Mouse (Mus musculus): ENCODE measurements around the gene Celf2.

Gene Celf2

GRCm38 (mm10) chr2:6923738-6924474 is 585.5 kb downstream of the Celf2 start:
- DNase-seq (ENCODE audit: low read depth, low spot score), result peak; percentile 71

- DNase-seq (ENCODE audit: low read depth, low spot score), result no peak
Observed at GRCm38 (mm10) chr2:6915386-6915785, 594.0 kb downstream of the Celf2 start.

- no peak for DNase-seq (ENCODE audit: low read depth, low spot score)
Observed at GRCm38 (mm10) chr2:6913315-6913714, 596.0 kb downstream of the Celf2 start.

- no peak for DNase-seq (ENCODE audit: low read depth, low spot score)
Observed at GRCm38 (mm10) chr2:6911932-6912331, 597.4 kb downstream of the Celf2 start.

DNA sequence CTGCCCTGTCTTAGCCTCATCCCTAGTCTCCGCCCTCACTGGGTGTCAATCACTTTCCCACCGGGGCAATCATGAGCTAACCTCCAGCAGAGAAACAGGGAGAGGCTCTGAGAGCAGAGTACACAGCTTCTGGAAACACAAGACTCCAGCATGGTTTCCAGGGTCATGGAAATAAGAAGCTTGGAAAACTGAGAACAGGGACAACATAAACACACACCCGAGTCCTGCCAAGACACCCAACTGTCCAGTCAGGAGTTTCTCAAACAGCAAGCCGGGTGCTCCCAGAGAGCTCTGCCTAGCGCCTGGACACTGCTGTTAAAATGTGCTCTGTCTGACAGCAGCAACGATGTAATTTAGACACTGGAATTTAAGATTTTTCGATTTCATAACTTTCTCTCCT is 599.4 kb downstream of the Celf2 start:
- no peak for DNase-seq (ENCODE audit: low read depth, low spot score)

DNA sequence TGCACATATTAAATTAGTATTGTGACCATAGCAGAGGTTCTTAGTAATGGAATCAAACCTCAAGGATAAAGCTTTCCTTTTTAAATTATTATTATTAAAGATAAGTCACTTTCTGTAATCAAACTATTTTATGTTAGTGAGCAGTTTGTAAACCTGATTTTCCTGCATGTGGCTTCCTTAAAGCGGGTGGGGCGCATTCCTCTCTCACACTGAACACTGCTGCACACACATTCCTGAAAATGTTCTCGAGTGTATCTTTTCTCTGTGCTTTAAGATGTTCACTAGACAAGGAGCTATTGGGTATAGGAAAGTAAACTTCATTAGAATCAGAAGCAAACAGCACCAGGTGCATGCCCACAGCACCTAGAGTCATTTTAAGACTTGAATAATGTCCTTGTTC is 605.0 kb downstream of the Celf2 start:
- no peak for DNase-seq (ENCODE audit: low read depth, low spot score)

DNA sequence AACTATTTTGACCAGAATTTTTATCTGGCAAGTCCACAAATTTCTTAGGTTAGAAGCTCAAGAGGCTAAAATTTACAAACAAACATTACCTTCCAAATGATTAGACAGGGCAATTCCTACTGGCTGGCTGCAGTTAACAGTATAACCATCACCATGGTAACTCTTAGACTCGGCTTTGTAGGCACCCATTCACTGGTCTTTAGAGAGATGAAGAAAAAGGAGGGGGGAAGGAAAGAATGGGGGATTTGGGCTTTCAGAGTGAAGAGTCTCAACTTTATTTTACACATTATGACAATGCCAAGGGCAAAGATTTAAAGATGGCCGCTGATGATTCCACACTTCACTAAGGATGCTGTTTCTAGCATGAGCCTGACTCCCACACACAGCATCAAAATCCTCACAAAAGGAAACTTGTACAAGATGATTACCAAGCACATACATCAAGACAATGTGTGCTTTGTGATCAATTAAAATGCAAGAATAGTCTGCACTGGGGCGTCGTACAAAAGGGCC is 606.1 kb downstream of the Celf2 start:
- DNase-seq (ENCODE audit: low read depth, low spot score), result no peak

- no peak for DNase-seq (ENCODE audit: low read depth, low spot score)
Observed at GRCm38 (mm10) chr2:6896896-6897295, 612.5 kb downstream of the Celf2 start.

- no peak for DNase-seq (ENCODE audit: low read depth, low spot score)
Observed at GRCm38 (mm10) chr2:6893597-6893996, 615.8 kb downstream of the Celf2 start.

- no peak for DNase-seq (ENCODE audit: low read depth, low spot score)
Observed at GRCm38 (mm10) chr2:6893095-6893494, 616.3 kb downstream of the Celf2 start.

- DNase-seq (ENCODE audit: low read depth, low spot score), result no peak
Observed at GRCm38 (mm10) chr2:6884796-6885711, 624.3 kb downstream of the Celf2 start.

DNA sequence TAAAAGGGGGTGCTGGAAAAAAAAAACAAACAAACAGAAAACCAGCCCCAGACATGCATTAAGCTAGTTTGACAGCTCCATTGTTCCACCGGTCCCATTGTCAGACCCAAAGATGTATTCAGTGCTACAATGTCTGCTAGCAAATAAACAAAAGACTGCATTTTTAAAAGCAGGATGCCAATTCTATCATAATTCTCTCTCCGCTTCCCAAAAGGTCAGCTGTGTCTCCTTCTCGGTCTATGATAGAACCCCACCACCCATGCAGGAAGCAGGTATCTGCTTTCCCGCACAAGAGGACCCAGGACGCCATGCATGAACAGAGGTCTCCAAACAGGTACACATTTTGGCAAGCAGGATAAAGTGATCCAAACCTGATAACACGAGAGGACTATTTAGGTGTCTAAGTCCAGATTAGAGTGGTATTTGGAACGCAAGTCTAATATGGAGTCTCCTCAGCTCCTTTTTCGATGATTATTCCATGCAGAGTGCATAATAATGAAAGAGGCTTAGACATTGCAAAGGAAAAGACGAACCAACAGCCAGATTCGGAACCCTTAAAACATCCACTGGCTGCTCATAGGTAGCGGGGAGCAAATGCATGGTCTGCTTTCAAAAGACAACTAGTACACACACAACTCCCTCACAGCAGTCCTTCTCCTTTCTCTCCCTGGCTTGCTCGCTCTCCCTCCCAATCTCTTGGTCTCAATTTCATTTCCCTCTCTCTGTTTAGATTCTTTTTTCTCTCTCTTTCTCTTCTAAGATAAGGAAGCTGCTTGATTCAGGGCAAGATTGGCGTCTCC is 625.2 kb downstream of the Celf2 start:
- no peak for DNase-seq (ENCODE audit: low read depth, low spot score)

GRCm38 (mm10) chr2:6882236-6882885 is 627.0 kb downstream of the Celf2 start:
- DNase-seq (ENCODE audit: low read depth, low spot score), result no peak

DNA sequence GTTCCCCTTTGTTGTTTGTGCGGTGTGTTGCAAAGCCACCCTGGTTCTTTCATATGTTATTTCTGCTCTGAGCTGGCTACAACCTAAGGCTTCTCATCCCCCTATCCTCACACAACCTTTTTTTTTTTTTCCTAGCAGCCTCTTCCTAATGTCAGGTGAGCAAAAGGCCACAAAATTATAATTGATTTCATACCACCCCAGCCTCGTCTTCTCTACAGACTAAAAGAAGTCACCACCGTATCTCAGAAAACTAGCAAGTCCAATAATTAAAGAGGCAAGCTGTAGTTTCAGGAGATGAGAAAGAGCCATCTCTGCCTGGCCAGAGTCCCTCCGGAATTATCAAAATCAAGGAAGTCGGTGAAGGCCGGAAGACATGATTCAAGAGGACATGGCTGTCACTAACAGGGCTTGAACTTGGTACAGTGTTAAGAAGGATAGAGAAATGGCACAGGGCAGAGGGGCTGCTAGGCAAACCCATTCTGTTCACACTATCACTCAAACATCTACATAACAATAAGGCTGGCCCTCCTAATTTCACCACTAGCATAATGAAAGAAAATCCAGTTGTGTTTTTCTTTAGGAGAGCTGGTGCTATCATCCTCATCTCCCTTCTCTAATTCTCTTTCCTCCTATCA is 628.3 kb downstream of the Celf2 start:
- no peak for DNase-seq (ENCODE audit: low read depth, low spot score)

GRCm38 (mm10) chr2:6877094-6877493 is 632.3 kb downstream of the Celf2 start:
- DNase-seq (ENCODE audit: low read depth, low spot score), result no peak

DNA sequence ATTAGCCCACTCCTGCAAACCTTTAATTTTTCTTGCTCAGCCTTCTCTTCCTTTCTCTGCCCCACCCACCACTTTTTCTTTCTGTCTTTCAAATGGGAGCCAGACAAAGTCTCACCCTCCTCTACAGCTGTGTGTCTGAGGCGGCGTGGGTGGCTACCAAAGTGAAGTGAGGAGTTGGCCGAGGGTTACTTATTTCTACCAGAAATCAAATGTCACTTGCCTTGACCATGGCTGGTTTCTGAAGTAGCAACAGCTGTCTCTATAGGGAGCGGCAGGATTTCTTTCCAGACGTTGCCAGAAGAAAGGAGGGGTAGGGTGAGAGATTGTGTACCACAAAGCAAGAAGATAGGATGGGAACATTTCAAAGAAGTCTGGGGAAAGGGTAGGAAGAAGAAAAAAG is 632.8 kb downstream of the Celf2 start:
- no peak for DNase-seq (ENCODE audit: low read depth, low spot score)

DNA sequence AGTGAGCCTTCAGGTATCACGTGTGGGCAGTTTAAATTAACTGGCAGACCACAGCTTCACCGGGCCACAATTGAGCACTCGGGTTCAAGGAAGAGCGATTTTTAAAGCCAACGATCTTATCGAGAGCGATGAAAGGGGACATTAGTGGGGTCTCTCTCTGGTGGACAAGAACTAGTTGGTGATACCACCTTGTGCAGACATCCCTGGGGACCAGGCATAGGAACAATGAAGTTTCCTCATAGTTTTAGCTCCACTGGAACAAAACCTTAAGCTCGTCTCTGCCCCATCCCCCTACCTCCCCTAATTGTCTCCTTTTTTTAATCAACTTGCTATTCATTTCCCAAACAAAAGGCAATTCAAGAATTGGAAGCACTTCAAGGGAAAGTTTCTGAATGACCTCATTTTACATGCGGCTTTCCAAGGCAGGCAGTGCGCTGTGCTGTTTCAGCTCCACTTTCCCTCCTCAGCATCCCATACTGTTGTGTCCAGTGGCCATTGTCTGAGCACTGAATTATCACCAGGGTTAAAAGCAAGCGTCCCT is 634.2 kb downstream of the Celf2 start:
- DNase-seq (ENCODE audit: low read depth, low spot score), result no peak

DNA sequence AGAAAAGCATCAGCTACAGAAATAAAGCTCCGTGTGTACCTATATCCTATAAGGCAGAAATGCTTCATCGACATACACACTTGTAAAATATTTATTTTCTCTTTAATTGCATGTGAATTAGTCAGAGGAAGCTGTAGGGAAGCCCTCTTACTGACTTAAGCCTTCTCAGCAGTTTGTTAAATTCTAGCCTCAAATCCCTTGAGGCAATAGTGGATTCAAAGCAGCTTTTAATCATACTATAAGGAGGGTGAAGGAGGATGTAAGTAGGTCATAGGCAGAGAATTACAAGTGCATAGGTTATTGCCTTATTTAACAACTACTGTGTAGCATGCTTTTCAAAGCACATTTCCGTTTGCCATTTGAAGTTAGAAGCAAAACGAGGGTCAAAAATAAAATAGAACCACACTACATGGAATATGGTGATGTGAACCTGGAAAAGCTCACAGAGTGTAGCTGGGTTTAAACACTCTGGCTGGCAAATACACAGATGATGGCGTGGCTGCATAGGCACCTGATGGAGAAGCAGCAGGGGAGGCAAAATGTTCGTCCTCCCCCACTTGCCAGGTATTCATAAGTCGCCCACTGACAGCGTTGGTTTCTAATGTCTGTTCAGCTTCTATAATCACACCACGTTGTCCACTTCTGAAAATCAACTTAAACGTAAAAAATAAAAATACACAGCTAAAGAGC is 635.0 kb downstream of the Celf2 start:
- no peak for DNase-seq (ENCODE audit: low read depth, low spot score)

- DNase-seq (ENCODE audit: low read depth, low spot score), result no peak
Observed at GRCm38 (mm10) chr2:6873711-6874110, 635.7 kb downstream of the Celf2 start.

DNA sequence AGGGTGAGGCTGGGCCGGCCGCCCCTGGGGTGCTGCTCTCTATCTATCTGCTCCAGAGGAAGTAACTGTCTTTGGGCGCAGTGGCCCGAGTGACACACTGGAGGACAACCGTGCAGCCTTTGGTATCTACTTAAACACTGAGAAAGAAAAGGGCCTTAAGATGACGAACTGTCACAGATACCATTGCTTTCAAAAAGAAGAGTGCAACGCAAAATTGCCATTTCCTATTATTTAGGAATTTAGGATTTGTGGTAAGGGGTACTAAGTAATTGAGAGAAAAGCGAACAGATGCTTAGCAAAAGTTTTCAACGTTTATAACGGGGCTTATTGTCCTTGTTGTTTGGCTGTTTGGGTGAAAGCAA is 636.5 kb downstream of the Celf2 start:
- DNase-seq (ENCODE audit: low read depth, low spot score), result no peak

Measured in forelimb bud, embryonic 11.5 days (tissue).